In genomic region chr2:104444776-104445175, GRCm38 (mm10) we compare ENCODE assay signal across 8 mouse cellular contexts. TPM values are rescaled to one million over a fixed set of nuclear protein-coding genes. Genes with fewer than 3 reads are reported as not detected.
DNase-seq lines count a peak whose midpoint lies in the region; ATAC-seq lines count a peak whose summit lies in the region.

No protein-coding gene starts in this region.

- ATAC-seq in frontal cortex, adult (ENCODE audit: low TSS enrichment) = peak; percentile 89
- peak; percentile 86 for ATAC-seq in hematopoietic stem cell, adult 5-6 weeks (replicated peaks in 1 of 2; ENCODE audit: insufficient read depth in 1 of 2, low FRiP score in 2 of 2, low TSS enrichment in 1 of 2, low read depth in 1 of 2, poor library complexity in 2 of 2, severe bottlenecking in 2 of 2)

- peak; percentile 83 for DNase-seq in NIH3T3 (ENCODE audit: low read depth)
- peak; percentile 63 to 72 for DNase-seq in cerebellum, adult 18-20 months
- DNase-seq in layer of hippocampus, adult 9-11 months = peak; percentile 61
- peak; percentile 75 for DNase-seq in lung, postnatal 10 days
- peak; percentile 53 for DNase-seq in retina, postnatal 7 days (ENCODE audit: low read depth, low spot score)
- peak; percentile 53 to 65 for DNase-seq in urinary bladder, postnatal 36 days (ENCODE audit: low spot score in 2 of 2)

RNA-seq across cellular contexts. Expression of gene D430041D05Rik, which starts 34.0 kb away (rescaled TPM):
- total RNA-seq in hematopoietic stem cell, adult 5-6 weeks (2017) = under 0.01 TPM in 1 of 2 replicates, not detected in the other

RNA-seq across cellular contexts. Expression of gene Hipk3, which starts 49.5 kb away (rescaled TPM):
- 47.8 and 48.7 TPM in 2 replicates for total RNA-seq in hematopoietic stem cell, adult 5-6 weeks (2017)

Comparison
In these comparisons a context has a peak if more than half of its experiments do, and no peak if none do; other contexts are left out.
1. Peak in every context shown above with its lines: DNase-seq and ATAC-seq.